Mouse (Mus musculus) lung, postnatal 0 days (tissue): ENCODE measurements around the gene Tbc1d5.

Experiments used
- CTCF ChIP-seq: IDR thresholded peaks from 2 replicates; pipeline ENCODE4 v1.5.1; 2016; ENCODE audit warnings: antibody characterized with exemption, mild to moderate bottlenecking
- EP300 ChIP-seq: IDR thresholded peaks from 2 replicates; pipeline ENCODE4 v1.6.1; 2016; ENCODE audit warnings: antibody characterized with exemption, mild to moderate bottlenecking, control low read depth

DNA sequence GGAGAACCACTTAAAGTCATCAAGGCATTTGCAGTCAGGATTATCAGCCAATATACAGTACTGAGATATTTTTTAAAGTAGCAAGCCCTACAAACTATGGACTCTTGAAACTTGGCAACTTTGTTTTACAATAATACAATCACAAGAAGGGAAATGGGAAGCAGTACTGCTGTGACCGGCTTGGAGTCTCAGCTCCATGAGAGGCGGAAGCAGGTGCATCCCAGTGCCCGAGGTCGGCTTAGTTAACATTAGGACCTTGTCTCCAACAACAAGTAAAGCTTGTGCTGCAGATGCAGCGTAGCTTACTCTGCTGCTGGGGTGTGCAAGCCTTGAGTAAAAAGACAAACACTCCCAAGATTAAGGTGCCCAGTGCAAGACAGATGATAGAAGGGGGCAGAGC is 197.2 kb downstream of the Tbc1d5 start:
- TF ChIP-seq EP300 (no peak), CTCF (no peak)
